Mouse (Mus musculus) G1E (cell line): ENCODE data around the gene Zcchc2.

Experiments
- CTCF ChIP-seq: IDR thresholded peaks from 2 replicates; pipeline ENCODE4 v1.5.1; 2012; ENCODE audit warnings: low read depth, low read length, inconsistent platforms, mixed read lengths
- GATA1 ChIP-seq: IDR thresholded peaks from 2 replicates; pipeline ENCODE4 v1.6.1; 2012; ENCODE audit warnings: borderline replicate concordance, low read length, inconsistent platforms, mixed read lengths
- GATA2 ChIP-seq: IDR thresholded peaks from 2 replicates; pipeline ENCODE4 v1.6.1; 2012; ENCODE audit warnings: low read depth, low read length, inconsistent platforms, borderline replicate concordance
- POLR2AphosphoS5 ChIP-seq: IDR thresholded peaks from 2 replicates; pipeline ENCODE4 v1.6.1; 2012; ENCODE audit warnings: low read depth, low read length, inconsistent platforms; ENCODE audit not compliant: insufficient replicate concordance
- TAL1 ChIP-seq: conservative IDR thresholded peaks from 2 replicates; pipeline ENCODE4 v1.6.1; 2012; ENCODE audit warnings: low read depth, low read length, inconsistent platforms, mixed read lengths

DNA sequence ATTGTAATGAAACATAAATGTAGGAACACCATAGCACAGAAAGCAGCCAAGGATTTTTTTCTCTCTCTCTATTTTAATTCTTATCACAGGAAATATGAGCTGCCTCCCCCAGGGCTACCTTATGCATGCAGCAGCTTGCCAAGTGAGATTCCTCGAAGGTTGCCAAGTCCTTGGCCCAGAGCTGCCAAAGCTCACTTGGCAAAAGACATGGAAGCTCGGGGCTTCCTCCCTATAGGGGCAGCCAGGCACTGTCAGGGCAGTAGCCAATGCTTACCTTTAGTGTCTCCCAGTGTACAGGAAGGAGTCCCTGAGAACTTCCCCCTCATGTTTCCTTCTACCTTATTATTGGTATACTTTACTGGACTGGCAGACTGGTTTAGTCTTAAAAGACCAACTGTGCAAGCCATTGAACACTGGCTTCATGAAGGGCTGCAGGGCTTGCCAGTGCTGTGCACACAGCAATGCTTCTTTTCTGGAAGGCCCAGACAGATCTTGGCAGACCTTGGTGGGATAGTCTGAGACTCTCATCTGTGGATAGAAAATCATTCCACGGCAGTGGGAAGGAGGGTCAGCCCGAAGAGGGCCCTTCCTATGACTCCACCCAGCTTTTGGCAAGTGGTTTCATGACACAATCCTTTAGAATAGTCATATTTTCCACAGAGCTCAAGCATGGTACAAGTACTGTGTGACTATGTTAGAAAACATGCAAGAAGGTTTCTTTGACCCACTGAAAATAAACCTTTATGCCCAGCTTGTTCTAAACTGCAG, 53.0 kb downstream of the Zcchc2 start:
- TF ChIP-seq GATA1: no peak
- no peak for TF ChIP-seq TAL1
- TF ChIP-seq CTCF: no peak
- no peak for TF ChIP-seq POLR2AphosphoS5
- no peak for TF ChIP-seq GATA2
